Mouse (Mus musculus): Measurements from ENCODE around the gene Hfm1.

Hfm1 gene

DNA sequence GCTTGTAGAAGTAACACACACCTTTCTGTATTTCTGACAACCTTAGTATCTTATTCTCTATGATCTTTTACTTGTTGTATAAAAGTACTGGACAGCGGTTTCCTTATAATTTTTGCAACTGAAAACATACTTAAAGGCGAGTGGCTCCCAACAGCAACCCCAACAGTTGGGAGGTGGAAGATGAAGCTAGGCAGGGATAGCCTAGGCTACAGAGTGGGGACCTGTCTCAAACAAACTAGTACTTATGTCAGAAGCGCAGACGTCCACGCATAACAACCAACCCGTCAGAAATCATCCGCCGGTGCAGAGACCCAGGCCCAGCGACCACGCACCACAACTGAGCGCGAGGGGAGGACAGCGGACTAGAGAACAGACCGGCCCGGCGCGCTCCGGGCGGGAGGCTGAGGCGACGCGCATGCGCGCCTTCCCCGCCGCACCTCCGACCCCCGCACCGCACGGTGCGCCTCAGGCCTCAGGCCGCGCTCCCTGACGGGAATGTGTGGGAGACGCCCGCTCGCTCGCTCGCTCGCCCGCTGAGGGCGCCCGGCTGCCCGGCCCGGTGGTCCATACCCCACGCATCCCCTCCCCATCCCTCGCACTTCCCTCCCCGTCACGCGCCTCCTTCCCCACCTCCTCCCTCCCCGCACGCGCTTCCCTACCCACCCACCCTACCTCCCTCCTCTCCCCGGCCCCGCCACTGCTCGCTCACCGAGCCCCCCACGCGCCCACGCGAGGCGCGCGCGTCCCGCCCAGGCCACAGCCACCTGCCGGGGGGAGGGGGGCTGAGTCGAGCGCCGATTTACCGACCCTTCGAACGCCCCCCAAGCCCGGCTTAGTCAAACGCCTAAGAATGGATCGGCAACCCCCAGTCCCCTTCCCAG lies at the start of gene Hfm1:
Gene Hfm1, minus strand, starts transcription at position 834 of the 881 bp plus-strand sequence.
- peak; percentile 74 for DNase-seq

GRCm38 (mm10) chr5:106973883-106974282 lies 47.8 kb upstream of the Hfm1 start:
- no peak for DNase-seq

DNA sequence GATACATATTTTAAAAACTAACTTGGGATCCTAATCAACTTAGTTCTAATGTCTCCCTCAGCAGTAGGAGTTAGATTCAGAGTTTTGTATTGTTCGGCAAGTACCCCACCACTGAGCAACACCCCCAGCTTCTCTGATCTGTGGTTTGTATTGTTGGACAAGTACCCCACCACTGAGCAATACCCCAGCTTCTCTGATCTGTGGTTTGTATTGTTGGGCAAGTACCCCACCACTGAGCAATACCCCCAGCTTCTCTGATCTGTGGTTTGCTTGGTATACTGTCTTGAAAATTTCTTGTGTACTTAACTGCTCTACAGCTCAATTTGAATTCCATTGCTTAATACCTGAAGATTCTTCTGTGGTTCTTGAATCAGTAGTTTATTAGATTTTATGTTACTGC lies 41.5 kb upstream of the Hfm1 start:
- no peak for DNase-seq

- DNase-seq, result no peak
These were observed 40.3 kb upstream of the Hfm1 start for GRCm38 (mm10) chr5:106966443-106966842.

DNA sequence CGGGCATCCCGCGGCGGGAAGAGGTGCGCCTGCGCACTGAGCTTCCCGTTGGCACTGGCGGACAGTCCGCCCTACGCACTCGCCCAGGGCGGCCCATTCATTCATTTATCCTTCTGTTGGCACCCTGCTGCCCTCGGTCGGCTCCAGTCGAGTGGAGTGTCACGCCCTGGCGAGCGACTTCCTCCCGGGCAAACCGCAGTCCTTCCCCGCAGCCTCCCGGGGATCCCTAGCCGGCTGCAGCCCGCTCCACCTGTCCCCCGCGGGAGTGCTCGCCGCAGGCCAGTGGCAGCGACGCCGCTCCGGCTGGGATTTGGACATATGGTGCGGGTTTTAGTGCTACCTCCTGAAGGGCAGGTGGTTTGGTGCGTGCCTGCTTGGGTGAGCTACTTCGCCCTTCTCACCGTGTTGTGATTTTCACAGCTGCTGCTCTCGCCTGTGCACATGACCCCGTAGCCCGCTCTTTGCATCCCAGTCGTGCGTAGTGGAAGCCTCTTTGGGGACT lies 38.4 kb upstream of the Hfm1 start:
- no peak for DNase-seq

GRCm38 (mm10) chr5:106963584-106964512 lies 37.7 kb upstream of the Hfm1 start, which contains the start of gene Cdc7:
Cdc7 (plus strand) TSS chr5:106964322.
- peak; percentile 95 for DNase-seq

GRCm38 (mm10) chr5:106960451-106960850 lies 34.3 kb upstream of the Hfm1 start:
- DNase-seq, result no peak

DNA sequence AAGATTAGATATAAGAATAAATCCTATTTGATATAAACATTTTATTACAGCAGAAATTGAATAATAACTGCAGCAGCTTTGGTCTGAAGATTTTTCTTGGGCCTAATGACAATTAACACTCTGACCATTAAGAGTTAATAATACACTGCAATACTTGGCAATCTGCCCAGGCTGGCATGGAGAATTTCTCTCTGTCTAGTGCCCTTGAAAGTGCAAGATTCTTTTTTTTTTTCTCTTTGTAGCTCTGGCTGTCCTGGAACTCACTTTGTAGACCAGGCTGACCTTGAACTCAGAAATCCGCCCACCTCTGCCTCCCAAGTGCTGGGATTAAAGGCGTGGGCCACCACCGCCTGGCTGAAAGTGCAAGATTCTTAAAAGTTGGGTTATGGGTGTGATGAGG lies 32.9 kb upstream of the Hfm1 start:
- DNase-seq, result no peak

- DNase-seq, result no peak
These were observed 30.3 kb upstream of the Hfm1 start for GRCm38 (mm10) chr5:106956467-106956866.

GRCm38 (mm10) chr5:106948683-106949082 lies 22.6 kb upstream of the Hfm1 start:
- DNase-seq, result no peak

DNA sequence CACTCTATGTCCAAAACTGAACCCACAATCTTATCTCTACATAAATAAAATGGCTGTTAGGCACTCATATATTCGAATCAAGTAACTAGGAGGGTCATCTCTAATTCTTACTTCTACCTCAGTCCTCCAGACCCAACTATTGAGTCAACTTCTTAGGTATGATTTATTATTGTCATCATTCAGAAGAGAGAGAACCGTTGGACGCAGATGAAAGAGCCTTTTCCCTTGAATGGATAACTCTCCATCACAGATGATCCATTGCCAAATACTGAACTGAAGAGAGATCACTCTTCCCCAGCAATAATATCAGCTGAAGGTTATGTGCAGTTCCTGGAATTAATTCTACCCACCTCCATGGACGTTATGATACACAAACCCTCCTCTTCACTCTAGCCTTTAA lies 20.2 kb upstream of the Hfm1 start:
- no peak for DNase-seq

DNA sequence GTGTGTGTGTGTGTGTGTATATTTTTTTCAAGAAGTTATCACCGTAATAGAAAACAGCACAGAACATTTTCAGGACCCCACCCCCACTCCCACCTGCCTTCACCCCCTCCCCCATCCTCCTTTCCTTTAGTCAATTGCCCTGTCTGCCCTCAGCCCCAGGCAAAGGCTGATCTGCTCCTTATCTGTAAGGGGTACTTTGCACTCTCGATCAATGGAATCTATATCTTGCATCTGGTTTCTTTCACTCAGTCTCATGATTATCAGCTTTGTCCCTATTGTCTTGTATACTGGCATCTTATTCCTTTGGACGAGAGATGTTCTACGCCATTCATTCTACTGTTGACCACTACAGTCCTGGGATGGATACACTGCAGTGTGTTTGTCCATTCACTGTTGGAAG lies 1.9 kb upstream of the Hfm1 start:
- DNase-seq, result no peak

DNA sequence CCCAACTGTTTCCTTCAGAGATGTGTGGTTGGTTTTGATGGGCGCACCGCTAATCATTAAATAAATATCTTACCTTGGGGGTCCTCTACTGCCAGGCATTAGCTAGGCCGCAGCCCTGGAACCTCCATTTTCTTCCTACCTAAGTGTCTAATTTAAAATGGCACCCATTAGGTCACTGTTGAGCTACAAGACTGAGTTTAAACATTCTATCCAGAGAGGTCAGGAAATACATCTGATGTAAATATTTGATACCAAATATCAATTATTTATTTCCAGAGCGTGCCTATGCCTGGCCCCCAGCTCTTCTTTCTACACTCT lies 207 bp upstream of the Hfm1 start:
- no peak for DNase-seq

DNA sequence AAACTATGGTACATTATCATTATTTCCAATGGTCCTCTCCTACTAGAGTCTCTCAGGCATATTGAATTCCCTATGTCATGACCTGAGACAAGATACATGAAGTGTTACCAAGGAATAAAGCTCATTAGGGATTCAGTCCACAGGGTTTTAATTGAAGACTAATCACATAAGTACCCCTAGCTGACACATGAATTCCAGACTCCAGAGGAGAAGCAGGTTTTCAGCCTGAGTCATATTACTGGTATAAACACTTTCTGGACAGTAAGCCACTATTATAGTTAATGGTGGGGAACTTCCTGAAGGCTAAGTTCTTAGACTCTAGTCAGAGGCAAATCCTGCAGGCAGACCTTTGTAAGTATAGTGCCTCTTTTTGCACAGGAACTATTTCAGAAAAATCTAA lies 6.8 kb downstream of the Hfm1 start:
- no peak for DNase-seq

- no peak for DNase-seq
These were observed 29.2 kb downstream of the Hfm1 start for GRCm38 (mm10) chr5:106896879-106897278.

GRCm38 (mm10) chr5:106891773-106892172 lies 34.3 kb downstream of the Hfm1 start:
- DNase-seq, result peak; percentile 10

- no peak for DNase-seq
These were observed 38.6 kb downstream of the Hfm1 start for GRCm38 (mm10) chr5:106887303-106888071.

- no peak for DNase-seq
These were observed 40.6 kb downstream of the Hfm1 start for GRCm38 (mm10) chr5:106885517-106885916.

- DNase-seq, result no peak
These were observed 49.7 kb downstream of the Hfm1 start for GRCm38 (mm10) chr5:106876438-106876837.

- peak; percentile 79 for DNase-seq
These were observed 65.7 kb downstream of the Hfm1 start for GRCm38 (mm10) chr5:106860415-106860814.

- no peak for DNase-seq
These were observed 72.8 kb downstream of the Hfm1 start for GRCm38 (mm10) chr5:106853284-106853683.

- DNase-seq, result no peak
These were observed 79.1 kb downstream of the Hfm1 start for GRCm38 (mm10) chr5:106847045-106847444.

GRCm38 (mm10) chr5:106843906-106844305 lies 82.2 kb downstream of the Hfm1 start:
- no peak for DNase-seq
